Mouse (Mus musculus) MN1 (cell line): ENCODE results near the gene Agap1.

Experiments used
- DNase-seq: peaks from one replicate; pipeline ENCODE4 v3.0.0-alpha.2; 2016; ENCODE audit warnings: low spot score

Agap1 gene

GRCm38 (mm10) chr1:89849151-89849860, 394.7 kb downstream of the Agap1 start:
- no peak for DNase-seq

- no peak for DNase-seq
Measured at GRCm38 (mm10) chr1:89849861-89850230, 395.2 kb downstream of the Agap1 start.

- DNase-seq: no peak
Measured at GRCm38 (mm10) chr1:89850681-89851414, 396.2 kb downstream of the Agap1 start.

GRCm38 (mm10) chr1:89859182-89859581, 404.6 kb downstream of the Agap1 start:
- peak; percentile 30 for DNase-seq

GRCm38 (mm10) chr1:89860017-89860730, 405.6 kb downstream of the Agap1 start:
- DNase-seq: peak; percentile 73

- peak; percentile 31 for DNase-seq
Measured at GRCm38 (mm10) chr1:89865787-89866186, 411.2 kb downstream of the Agap1 start.

- DNase-seq: no peak
Measured at GRCm38 (mm10) chr1:89867847-89868246, 413.2 kb downstream of the Agap1 start.

GRCm38 (mm10) chr1:89870134-89870905, 415.7 kb downstream of the Agap1 start:
- DNase-seq: no peak

- DNase-seq: no peak
Measured at GRCm38 (mm10) chr1:89870906-89871211, 416.3 kb downstream of the Agap1 start.

- no peak for DNase-seq
Measured at GRCm38 (mm10) chr1:89876346-89877072, 421.9 kb downstream of the Agap1 start.

- no peak for DNase-seq
Measured at GRCm38 (mm10) chr1:89878496-89878895, 423.9 kb downstream of the Agap1 start.

- DNase-seq: no peak
Measured at GRCm38 (mm10) chr1:89880193-89880592, 425.6 kb downstream of the Agap1 start.

GRCm38 (mm10) chr1:89880834-89881233, 426.2 kb downstream of the Agap1 start:
- no peak for DNase-seq

- no peak for DNase-seq
Measured at GRCm38 (mm10) chr1:89884335-89884734, 429.7 kb downstream of the Agap1 start.

- DNase-seq: no peak
Measured at GRCm38 (mm10) chr1:89885696-89886095, 431.1 kb downstream of the Agap1 start.

- DNase-seq: no peak
Measured at GRCm38 (mm10) chr1:89891400-89891799, 436.8 kb downstream of the Agap1 start.

GRCm38 (mm10) chr1:89892281-89892680, 437.7 kb downstream of the Agap1 start:
- DNase-seq: no peak

- no peak for DNase-seq
Measured at GRCm38 (mm10) chr1:89895801-89896200, 441.2 kb downstream of the Agap1 start.

- no peak for DNase-seq
Measured at GRCm38 (mm10) chr1:89899036-89899435, 444.4 kb downstream of the Agap1 start.

- DNase-seq: no peak
Measured at GRCm38 (mm10) chr1:89899761-89900445, 445.3 kb downstream of the Agap1 start.

- DNase-seq: no peak
Measured at GRCm38 (mm10) chr1:89901381-89901780, 446.8 kb downstream of the Agap1 start.
